Mouse (Mus musculus) embryonic facial prominence, embryonic 11.5 days (tissue): ENCODE measurements around the gene Gm10974. TPM values are rescaled to one million over a fixed set of nuclear protein-coding genes. Genes with fewer than 3 reads are reported as not detected.

Experiments
- ATAC-seq: fragments of 200-750 bp; cut with Nextera tagmentation; replicated peaks from 2 replicates; pipeline ENCODE4 v1.8.0; 2017; ENCODE audit warnings: low read depth; ENCODE audit not compliant: insufficient number of reproducible peaks, low FRiP score, low TSS enrichment
- DNase-seq: peaks from one replicate; pipeline ENCODE4 v3.0.0-alpha.2; 2015; ENCODE audit warnings: low spot score
- H3K27ac ChIP-seq: fragments of 300-500 bp; sonication (generic); replicated peaks from 2 replicates; pipeline ENCODE4 v1.5.1; 2014; ENCODE audit warnings: mild to moderate bottlenecking, low read depth, low read length, control low read depth
- H3K27me3 ChIP-seq: fragments of 300-500 bp; sonication (generic); 2 replicates; pipeline ENCODE4 v1.6.1; 2014; ENCODE audit warnings: mild to moderate bottlenecking, low read length, moderate library complexity, mixed read lengths; ENCODE audit not compliant: control insufficient read depth, insufficient read depth
- H3K36me3 ChIP-seq: fragments of 300-500 bp; sonication (generic); replicated peaks from 2 replicates; pipeline ENCODE4 v1.6.1; 2014; ENCODE audit warnings: low read depth, mild to moderate bottlenecking, low read length, moderate library complexity, mixed read lengths; ENCODE audit not compliant: control insufficient read depth, insufficient read depth
- H3K4me1 ChIP-seq: fragments of 300-500 bp; sonication (generic); 2 replicates; pipeline ENCODE4 v1.6.1; 2014; ENCODE audit warnings: low read length, mixed read lengths; ENCODE audit not compliant: control insufficient read depth, insufficient read depth
- H3K4me2 ChIP-seq: fragments of 300-500 bp; sonication (generic); 2 replicates; pipeline ENCODE4 v1.6.1; 2014; ENCODE audit warnings: low read depth, mild to moderate bottlenecking, control low read depth, low read length, moderate library complexity
- H3K4me3 ChIP-seq: fragments of 300-500 bp; sonication (generic); 2 replicates; pipeline ENCODE4 v1.5.1; 2014; ENCODE audit warnings: low read depth, low read length, control low read depth
- H3K9ac ChIP-seq: fragments of 300-500 bp; sonication (generic); replicated peaks from 2 replicates; pipeline ENCODE4 v1.6.1; 2014; ENCODE audit warnings: mild to moderate bottlenecking, control low read depth, low read length
- H3K9me3 ChIP-seq: fragments of 300-500 bp; sonication (generic); replicated peaks from 2 replicates; pipeline ENCODE4 v1.6.1; 2016; ENCODE audit warnings: mild to moderate bottlenecking, low read length, inconsistent platforms, mixed read lengths; ENCODE audit not compliant: control insufficient read depth
- WGBS: fragments of 180-500 bp; shearing (Covaris S2); extraction: QIAGEN DNeasy Blood & Tissue Kit; methylation state at CpG from one replicate; pipeline ENCODE4 v1.1.7; 2014; 5-methylcytosine and 5-hydroxymethylcytosine counted together
- polyA plus RNA-seq: library from polyadenylated mRNA; unstranded; fragments of >200 nt; fragmentation: Nextera tagmentation; extraction: Ambion mirVana; gene quantifications from 2 replicates; pipeline ENCODE4 v1.2.1, GENCODE M21; 2014

Gene Gm10974
- polyA plus RNA-seq, 1 experiment from 2014 or later: not detected

- no peak for DNase-seq
- Histone ChIP-seq H3K27me3 (no peaks in the 10 kb centered on the region), H3K4me3 (no peak overlapping the region), H3K4me2 (no peak overlapping the region), H3K9me3 (no peaks in the 10 kb centered on the region), H3K36me3 (no peaks in the 10 kb centered on the region), H3K9ac (no peak overlapping the region), H3K4me1 (no peaks in the 10 kb centered on the region), H3K27ac (no peak overlapping the region)
- 88% methylated on average over 10 of the region's 10 CpGs for WGBS
- ATAC-seq: no peak
Observed at GRCm38 (mm10) chr7:66348588-66348987, 17.1 kb upstream of the Gm10974 start.

- H3K4me1 ChIP-seq: no peaks in the 10 kb centered on the region
- no peak overlapping the region for H3K4me2 ChIP-seq
- WGBS: 66% methylated on average over 11 of the region's 11 CpGs
- no peak overlapping the region for H3K27ac ChIP-seq
- no peak overlapping the region for H3K4me3 ChIP-seq
- no peaks in the 10 kb centered on the region for H3K9me3 ChIP-seq
- no peak overlapping the region for H3K9ac ChIP-seq
- ATAC-seq (no peak), DNase-seq (no peak)
- H3K27me3 ChIP-seq: no peaks in the 10 kb centered on the region
- H3K36me3 ChIP-seq: no peaks in the 10 kb centered on the region
Observed at GRCm38 (mm10) chr7:66349670-66350069, 16.0 kb upstream of the Gm10974 start.

GRCm38 (mm10) chr7:66351074-66351473, 14.6 kb upstream of the Gm10974 start:
- DNase-seq: no peak

GRCm38 (mm10) chr7:66354911-66355310, 10.8 kb upstream of the Gm10974 start:
- Histone ChIP-seq H3K4me3 (no peak overlapping the region), H3K9ac (no peak overlapping the region), H3K4me2 (no peak overlapping the region), H3K36me3 (no peaks in the 10 kb centered on the region), H3K4me1 (no peaks in the 10 kb centered on the region), H3K27me3 (no peaks in the 10 kb centered on the region), H3K27ac (no peak overlapping the region), H3K9me3 (no peaks in the 10 kb centered on the region)
- DNase-seq: no peak
- WGBS: 54% methylated on average over 3 of the region's 3 CpGs
- no peak for ATAC-seq

More at GRCm38 (mm10) chr7:66351074-66351473, 14.6 kb upstream of the Gm10974 start:
- Histone ChIP-seq H3K4me1 (no peaks in the 10 kb centered on the region), H3K4me3 (no peak overlapping the region), H3K27ac (no peak overlapping the region), H3K4me2 (no peak overlapping the region), H3K36me3 (no peaks in the 10 kb centered on the region), H3K27me3 (no peaks in the 10 kb centered on the region), H3K9me3 (no peaks in the 10 kb centered on the region), H3K9ac (no peak overlapping the region)
- ATAC-seq: no peak
- 89% methylated on average over 4 of the region's 4 CpGs for WGBS

GRCm38 (mm10) chr7:66355791-66356522, 9.7 kb upstream of the Gm10974 start:
- H3K36me3 ChIP-seq: no peaks in the 10 kb centered on the region
- H3K9ac ChIP-seq: no peak overlapping the region
- ATAC-seq (no peak), DNase-seq (no peak)
- no peaks in the 10 kb centered on the region for H3K9me3 ChIP-seq
- WGBS: 85% methylated on average over 8 of the region's 8 CpGs
- H3K27ac ChIP-seq: no peak overlapping the region
- no peak overlapping the region for H3K4me2 ChIP-seq
- H3K4me1 ChIP-seq: no peaks in the 10 kb centered on the region
- no peak overlapping the region for H3K4me3 ChIP-seq
- H3K27me3 ChIP-seq: no peaks in the 10 kb centered on the region

GRCm38 (mm10) chr7:66358461-66358860, 7.2 kb upstream of the Gm10974 start:
- Histone ChIP-seq H3K36me3 (no peaks in the 10 kb centered on the region), H3K4me1 (no peaks in the 10 kb centered on the region), H3K27ac (no peak overlapping the region), H3K4me2 (no peak overlapping the region), H3K27me3 (no peaks in the 10 kb centered on the region), H3K4me3 (no peak overlapping the region), H3K9ac (no peak overlapping the region), H3K9me3 (no peaks in the 10 kb centered on the region)
- ATAC-seq (no peak), DNase-seq (no peak)
- WGBS: 85% methylated on average over 3 of the region's 3 CpGs

- 92% methylated on average over 4 of the region's 4 CpGs for WGBS
- H3K9ac ChIP-seq: no peak overlapping the region
- H3K36me3 ChIP-seq: no peaks in the 10 kb centered on the region
- ATAC-seq (no peak), DNase-seq (no peak)
- H3K27ac ChIP-seq: no peak overlapping the region
- H3K27me3 ChIP-seq: no peaks in the 10 kb centered on the region
- H3K4me2 ChIP-seq: no peak overlapping the region
- H3K4me3 ChIP-seq: no peak overlapping the region
- no peaks in the 10 kb centered on the region for H3K9me3 ChIP-seq
- no peaks in the 10 kb centered on the region for H3K4me1 ChIP-seq
Observed at GRCm38 (mm10) chr7:66359044-66359443, 6.7 kb upstream of the Gm10974 start.

- no peak for ATAC-seq
- 90% methylated on average over 11 of the region's 11 CpGs for whole genome bisulfite sequencing
- Histone ChIP-seq H3K4me2 (no peak overlapping the region), H3K27me3 (no peaks in the 10 kb centered on the region), H3K27ac (no peak overlapping the region), H3K9ac (no peak overlapping the region), H3K4me3 (no peak overlapping the region), H3K9me3 (no peaks in the 10 kb centered on the region), H3K36me3 (no peaks in the 10 kb centered on the region), H3K4me1 (no peaks in the 10 kb centered on the region)
- DNase-seq: no peak
Observed at GRCm38 (mm10) chr7:66364491-66364890, 1.2 kb upstream of the Gm10974 start.
